Mouse (Mus musculus): ENCODE results near the gene Cd68.

Gene Cd68

GRCm38 (mm10) chr11:69666665-69667005 lies 682 bp upstream of the Cd68 start:
- DNase-seq (ENCODE audit: low spot score in 2 of 2): no peak

- DNase-seq (ENCODE audit: low spot score in 2 of 2): no peak
Measured at GRCm38 (mm10) chr11:69665457-69665960, 444 bp downstream of the Cd68 start.

- DNase-seq (ENCODE audit: low spot score in 2 of 2): no peak
Measured at GRCm38 (mm10) chr11:69664841-69665240, 1.1 kb downstream of the Cd68 start.

GRCm38 (mm10) chr11:69663795-69664194 lies 2.2 kb downstream of the Cd68 start:
- no peak for DNase-seq (ENCODE audit: low spot score in 2 of 2)

GRCm38 (mm10) chr11:69662967-69663671 lies 2.8 kb downstream of the Cd68 start:
- DNase-seq (ENCODE audit: low spot score in 2 of 2): no peak

- DNase-seq (ENCODE audit: low spot score in 2 of 2): peak; percentile 93 to 97
Measured at GRCm38 (mm10) chr11:69662213-69662966, 3.6 kb downstream of the Cd68 start, which contains the start of gene Mpdu1. Gene Mpdu1, minus strand, starts transcription at chr11:69662642.

GRCm38 (mm10) chr11:69661221-69661881 lies 4.6 kb downstream of the Cd68 start:
- no peak for DNase-seq (ENCODE audit: low spot score in 2 of 2)

- no peak for DNase-seq (ENCODE audit: low spot score in 2 of 2)
Measured at GRCm38 (mm10) chr11:69657462-69657881, 8.5 kb downstream of the Cd68 start.

GRCm38 (mm10) chr11:69656617-69657461 lies 9.1 kb downstream of the Cd68 start:
- DNase-seq (ENCODE audit: low spot score in 2 of 2): peak; percentile 61 to 82

- no peak for DNase-seq (ENCODE audit: low spot score in 2 of 2)
Measured at GRCm38 (mm10) chr11:69656065-69656455, 9.9 kb downstream of the Cd68 start.

- DNase-seq (ENCODE audit: low spot score in 2 of 2): peak; percentile 60 to 81
Measured at GRCm38 (mm10) chr11:69655264-69656064, 10.5 kb downstream of the Cd68 start, which contains the start of gene Sox15. Gene Sox15, plus strand, starts transcription at chr11:69655314.

- no peak for DNase-seq (ENCODE audit: low spot score in 2 of 2)
Measured at GRCm38 (mm10) chr11:69654760-69655159, 11.2 kb downstream of the Cd68 start.

- no peak for DNase-seq (ENCODE audit: low spot score in 2 of 2)
Measured at GRCm38 (mm10) chr11:69653399-69653798, 12.6 kb downstream of the Cd68 start.

- no peak for DNase-seq (ENCODE audit: low spot score in 2 of 2)
Measured at GRCm38 (mm10) chr11:69645860-69646259, 20.1 kb downstream of the Cd68 start.

- no peak for DNase-seq (ENCODE audit: low spot score in 2 of 2)
Measured at GRCm38 (mm10) chr11:69635471-69635870, 30.5 kb downstream of the Cd68 start.

- DNase-seq (ENCODE audit: low spot score in 2 of 2): peak; percentile 73 to 87
Measured at GRCm38 (mm10) chr11:69633128-69633866, 32.7 kb downstream of the Cd68 start.

- DNase-seq (ENCODE audit: low spot score in 2 of 2): peak; percentile 100
Measured at GRCm38 (mm10) chr11:69632284-69633089, 33.5 kb downstream of the Cd68 start, which contains the start of gene Fxr2. Gene Fxr2, plus strand, starts transcription at chr11:69632990.

- no peak for DNase-seq (ENCODE audit: low spot score in 2 of 2)
Measured at GRCm38 (mm10) chr11:69629802-69630201, 36.2 kb downstream of the Cd68 start.

- peak; percentile 79 to 92 for DNase-seq (ENCODE audit: low spot score in 2 of 2)
Measured at GRCm38 (mm10) chr11:69628286-69628685, 37.7 kb downstream of the Cd68 start.
